Mouse (Mus musculus): Measurements from ENCODE around the gene Dao.

The Dao gene

DNA sequence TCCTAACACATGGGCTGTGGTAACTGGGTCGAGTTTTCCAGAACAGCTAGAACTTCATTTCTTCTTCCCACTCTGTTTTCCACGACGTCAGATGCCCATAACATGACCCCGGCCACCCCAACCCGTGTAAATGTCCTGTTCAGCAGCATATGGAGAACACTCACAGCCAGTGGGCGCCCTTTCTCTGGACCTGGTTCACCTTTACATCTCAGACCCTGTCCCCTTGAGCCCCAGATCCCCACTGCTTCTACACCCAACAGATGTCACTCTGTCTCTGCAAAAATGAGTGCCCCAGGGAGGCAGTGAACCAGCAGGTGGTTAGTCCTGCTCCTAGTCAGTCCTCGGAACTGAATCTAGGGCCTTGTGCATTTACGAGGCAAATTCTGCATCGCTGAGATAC lies 64.5 kb downstream of the Dao start:
- no peak for DNase-seq (ENCODE audit: low read depth, low spot score)

DNA sequence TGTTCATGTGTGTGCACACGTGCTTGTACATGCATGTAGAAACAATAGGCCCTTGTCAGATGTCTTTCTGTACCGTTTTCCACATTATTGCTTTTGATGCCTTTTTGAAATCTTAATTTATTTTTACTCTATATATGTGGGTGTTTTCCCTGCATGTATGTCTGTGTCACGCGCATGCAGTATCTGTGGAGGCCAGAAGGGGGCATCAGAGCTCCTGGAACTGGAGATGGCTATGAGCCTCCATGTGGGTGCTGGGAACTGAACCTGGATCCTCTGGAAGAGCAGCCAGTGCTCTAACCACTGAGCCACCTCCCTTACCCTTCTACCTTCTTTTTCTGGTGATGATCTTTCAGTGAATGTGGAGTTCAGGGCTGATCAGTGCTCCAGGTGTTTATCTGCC lies 67.4 kb downstream of the Dao start:
- DNase-seq (ENCODE audit: low read depth, low spot score), result peak; percentile 50

GRCm38 (mm10) chr5:114072262-114072661 lies 68.8 kb downstream of the Dao start:
- DNase-seq (ENCODE audit: low read depth, low spot score), result no peak

All from ES-CJ7 (cell line).